Mouse (Mus musculus) testis, adult 2 months (tissue): Measurements from ENCODE around the gene Usp34.

Experiments
- CTCF ChIP-seq: fragments of 200-500 bp; IDR thresholded peaks from 2 replicates; pipeline ENCODE4 v1.5.1; 2012; ENCODE audit warnings: low read depth, mild to moderate bottlenecking, inconsistent platforms, low read length, moderate library complexity; ENCODE audit not compliant: control insufficient read depth, insufficient read depth, insufficient replicate concordance
- POLR2A ChIP-seq: fragments of 200-500 bp; IDR thresholded peaks from 2 replicates; pipeline ENCODE4 v1.6.1; 2012; ENCODE audit warnings: low read depth, mild to moderate bottlenecking, inconsistent platforms, low read length, moderate library complexity; ENCODE audit not compliant: control insufficient read depth

- TF ChIP-seq POLR2A (no peak), CTCF (no peak)
Measured at GRCm38 (mm10) chr11:23297379-23297778, 9.3 kb upstream of the Usp34 start.
